ENCODE assay signal across 17 mouse cellular contexts in genomic region chr4:95653296-95653912, GRCm38 (mm10).
DNase-seq lines count a peak whose midpoint lies in the region; ATAC-seq and TF ChIP-seq lines count a peak whose summit lies in the region.
"Had no signal": no experiment of that assay in that cellular context is flagged by ENCODE, and none has a peak within 500 bp of the region (broad histone marks: within the 10 kb centered on the region; RNA-seq: fewer than 3 reads in every experiment).

No protein-coding gene starts in this region.

- peaks cover 34% of the 10 kb centered on the region for H3K4me1 ChIP-seq in embryonic facial prominence, embryonic 15.5 days
- H3K4me1 ChIP-seq in forebrain, postnatal 0 days (ENCODE audit: insufficient read depth) = peaks cover 7% of the 10 kb centered on the region; the same call in 1 of the 2 replicates
- peaks cover 18% of the 10 kb centered on the region for H3K4me1 ChIP-seq in kidney, embryonic 16.5 days (ENCODE audit: insufficient read depth, low read length)
- peaks cover 10% of the 10 kb centered on the region for H3K4me1 ChIP-seq in hindbrain, embryonic 16.5 days (ENCODE audit: control insufficient read depth, insufficient read depth, low read depth, low read length)
- H3K4me1 ChIP-seq: liver, embryonic 15.5 days had no signal

- TF ChIP-seq POLR2A in brain, embryonic 14.5 days (IDR thresholded peaks at IDR 0.05; ENCODE audit: borderline replicate concordance, extremely low read depth, insufficient read depth, insufficient read length, poor library complexity, severe bottlenecking) = no peak

- H3K9ac ChIP-seq in embryonic facial prominence, embryonic 15.5 days = no peak overlapping the region
- no peak overlapping the region for H3K9ac ChIP-seq in forebrain, postnatal 0 days
- H3K9ac ChIP-seq in kidney, embryonic 16.5 days (replicated peaks; ENCODE audit: low read length) = no peak overlapping the region
- H3K9ac ChIP-seq in hindbrain, embryonic 16.5 days (ENCODE audit: low read depth, low read length) = no peak overlapping the region
- H3K9ac ChIP-seq: heart, embryonic 15.5 days; hindbrain, embryonic 12.5 days; liver, embryonic 15.5 days; neural tube, embryonic 13.5 days had no signal

- WGBS in embryonic facial prominence, embryonic 15.5 days = 19% methylated on average over 4 of the region's 4 CpGs
- 8% methylated on average over 4 of the region's 4 CpGs for WGBS in forebrain, postnatal 0 days
- WGBS in kidney, embryonic 16.5 days = 40% methylated on average over 4 of the region's 4 CpGs
- 39% methylated on average over 4 of the region's 4 CpGs for WGBS in hindbrain, embryonic 16.5 days

- TF ChIP-seq CTCF in layer of hippocampus, adult 2 months (conservative IDR thresholded peaks at IDR 0.05) = no peak
- no peak for TF ChIP-seq CTCF in brain, embryonic 14.5 days (IDR thresholded peaks at IDR 0.05; ENCODE audit: borderline replicate concordance, extremely low read depth, insufficient read depth, insufficient read length)
- TF ChIP-seq CTCF in forebrain, postnatal 0 days (IDR thresholded peaks at IDR 0.05; ENCODE audit: low read depth) = no peak

- H3K27me3 ChIP-seq in embryonic facial prominence, embryonic 15.5 days = no peaks in the 10 kb centered on the region
- H3K27me3 ChIP-seq in forebrain, postnatal 0 days (ENCODE audit: insufficient read depth, low read length) = no peaks in the 10 kb centered on the region
- H3K27me3 ChIP-seq in kidney, embryonic 16.5 days (ENCODE audit: insufficient read depth, low read length) = no peaks in the 10 kb centered on the region
- no peaks in the 10 kb centered on the region for H3K27me3 ChIP-seq in hindbrain, embryonic 16.5 days (replicated peaks; ENCODE audit: control insufficient read depth, insufficient read depth, low read length)
- H3K27me3 ChIP-seq: heart, embryonic 15.5 days; hindbrain, embryonic 12.5 days; liver, embryonic 15.5 days; neural tube, embryonic 13.5 days had no signal

- no peak overlapping the region for H3K4me3 ChIP-seq in layer of hippocampus, adult 2 months
- H3K4me3 ChIP-seq in embryonic facial prominence, embryonic 15.5 days (replicated peaks) = no peak overlapping the region
- no peak overlapping the region for H3K4me3 ChIP-seq in forebrain, postnatal 0 days (ENCODE audit: low read depth, low read length)
- no peak overlapping the region for H3K4me3 ChIP-seq in kidney, embryonic 16.5 days (ENCODE audit: low read length)
- no peak overlapping the region for H3K4me3 ChIP-seq in hindbrain, embryonic 16.5 days (ENCODE audit: low read length)
- H3K4me3 ChIP-seq: heart, embryonic 15.5 days; hindbrain, embryonic 12.5 days; liver, embryonic 15.5 days; neural tube, embryonic 13.5 days had no signal

- no peak overlapping the region for H3K4me2 ChIP-seq in embryonic facial prominence, embryonic 15.5 days (replicated peaks)
- no peak overlapping the region for H3K4me2 ChIP-seq in forebrain, postnatal 0 days (ENCODE audit: low read depth)
- H3K4me2 ChIP-seq in kidney, embryonic 16.5 days (replicated peaks; ENCODE audit: low read depth, low read length) = no peak overlapping the region
- H3K4me2 ChIP-seq in hindbrain, embryonic 16.5 days (ENCODE audit: low read length) = no peak overlapping the region
- H3K4me2 ChIP-seq: heart, embryonic 15.5 days; hindbrain, embryonic 12.5 days; liver, embryonic 15.5 days; neural tube, embryonic 13.5 days had no signal

- ATAC-seq in embryonic facial prominence, embryonic 15.5 days (ENCODE audit: insufficient number of reproducible peaks, low FRiP score, low TSS enrichment, low read depth) = no peak
- ATAC-seq in forebrain, postnatal 0 days = peak; percentile 35; the same call in 1 of the 2 replicates
- ATAC-seq in kidney, embryonic 16.5 days (ENCODE audit: low FRiP score, low TSS enrichment) = no peak
- no peak for ATAC-seq in hindbrain, embryonic 16.5 days
- ATAC-seq: intestine, embryonic 16.5 days had no signal

- H3K9me3 ChIP-seq in embryonic facial prominence, embryonic 15.5 days (replicated peaks) = no peaks in the 10 kb centered on the region
- H3K9me3 ChIP-seq in forebrain, postnatal 0 days (ENCODE audit: low read length) = no peaks in the 10 kb centered on the region
- no peaks in the 10 kb centered on the region for H3K9me3 ChIP-seq in kidney, embryonic 16.5 days (ENCODE audit: low read length)
- H3K9me3 ChIP-seq in hindbrain, embryonic 16.5 days (ENCODE audit: control insufficient read depth, low read length) = no peaks in the 10 kb centered on the region
- H3K9me3 ChIP-seq: heart, embryonic 15.5 days; hindbrain, embryonic 12.5 days; liver, embryonic 15.5 days; neural tube, embryonic 13.5 days had no signal

- peak in 1 of 2 experiments; percentile 36 for DNase-seq in layer of hippocampus, adult 2 months (ENCODE audit: low spot score in 2 of 2)
- DNase-seq in layer of hippocampus, postnatal 36 days = no peak
- DNase-seq in brain, embryonic 14.5 days (ENCODE audit: low read depth) = peak; percentile 79
- DNase-seq in forebrain, postnatal 0 days = no peak
- DNase-seq: adrenal gland, adult 2 months; cerebellum, postnatal 10 days; kidney, postnatal 25 days; lung, postnatal 10 days; thymus, postnatal 4 days had no signal

- no peaks in the 10 kb centered on the region for H3K36me3 ChIP-seq in embryonic facial prominence, embryonic 15.5 days
- H3K36me3 ChIP-seq in forebrain, postnatal 0 days (ENCODE audit: insufficient read depth) = no peaks in the 10 kb centered on the region
- H3K36me3 ChIP-seq in kidney, embryonic 16.5 days (ENCODE audit: insufficient read depth, low read length) = no peaks in the 10 kb centered on the region
- H3K36me3 ChIP-seq in hindbrain, embryonic 16.5 days (ENCODE audit: control insufficient read depth, insufficient read depth, low read length) = no peaks in the 10 kb centered on the region
- H3K36me3 ChIP-seq: heart, embryonic 15.5 days; hindbrain, embryonic 12.5 days; liver, embryonic 15.5 days; neural tube, embryonic 13.5 days had no signal

- H3K27ac ChIP-seq in layer of hippocampus, adult 2 months = peak overlapping the region; percentile 83
- H3K27ac ChIP-seq in embryonic facial prominence, embryonic 15.5 days (replicated peaks) = peak overlapping the region; percentile 17; the same call in 1 of the 2 replicates
- H3K27ac ChIP-seq in forebrain, postnatal 0 days (ENCODE audit: low read depth, low read length) = no peak overlapping the region
- H3K27ac ChIP-seq in kidney, embryonic 16.5 days (ENCODE audit: low read length) = no peak overlapping the region
- no peak overlapping the region for H3K27ac ChIP-seq in hindbrain, embryonic 16.5 days (ENCODE audit: low read depth, low read length)
- H3K27ac ChIP-seq: heart, embryonic 15.5 days; liver, embryonic 15.5 days; neural tube, embryonic 13.5 days had no signal

Comparison
In these comparisons a context has a peak if more than half of its experiments do, and no peak if none do; other contexts are left out.
1. H3K27ac ChIP-seq: peak in layer of hippocampus, adult 2 months (single experiment) and embryonic facial prominence, embryonic 15.5 days (single experiment); none in forebrain, postnatal 0 days (single experiment), kidney, embryonic 16.5 days (single experiment) and hindbrain, embryonic 16.5 days (single experiment).